ENCODE assay signal across 9 mouse cellular contexts in genomic region chr6:83507168-83507546, GRCm38 (mm10). TPM values are rescaled to one million over a fixed set of nuclear protein-coding genes. Genes with fewer than 3 reads are reported as not detected.
DNase-seq lines count a peak whose midpoint lies in the region; ATAC-seq lines count a peak whose summit lies in the region.
"Had no signal": no experiment of that assay in that cellular context is flagged by ENCODE, and none has a peak within 500 bp of the region (broad histone marks: within the 10 kb centered on the region; RNA-seq: fewer than 3 reads in every experiment).

No protein-coding gene starts in this region.

- peak overlapping the region; percentile 72 for H3K4me2 ChIP-seq in kidney, embryonic 14.5 days (replicated peaks; ENCODE audit: low read depth, low read length)
- H3K4me2 ChIP-seq in hindbrain, embryonic 12.5 days (replicated peaks): peak overlapping the region; percentile 75
- peak overlapping the region; percentile 64 for H3K4me2 ChIP-seq in midbrain, embryonic 12.5 days (replicated peaks)

- no peak; the same call in 1 of the 2 replicates for ATAC-seq in kidney, embryonic 14.5 days (ENCODE audit: low FRiP score, low TSS enrichment)
- peak; percentile 64 for ATAC-seq in hindbrain, embryonic 12.5 days (ENCODE audit: low FRiP score)
- ATAC-seq in midbrain, embryonic 12.5 days (ENCODE audit: low FRiP score, low read depth): no peak; the same call in 1 of the 2 replicates

- peak overlapping the region; percentile 87; the same call in 1 of the 2 replicates for H3K9ac ChIP-seq in kidney, embryonic 14.5 days (ENCODE audit: low read depth, low read length)
- H3K9ac ChIP-seq in hindbrain, embryonic 12.5 days: 0 out of 2 replicates have a peak overlapping the region, but pooled peaks have one; percentile 33
- peak overlapping the region; percentile 88 for H3K9ac ChIP-seq in midbrain, embryonic 12.5 days (replicated peaks)

- no peaks in the 10 kb centered on the region for H3K27me3 ChIP-seq in kidney, embryonic 14.5 days (ENCODE audit: control insufficient read depth, insufficient read depth, low read length)
- H3K27me3 ChIP-seq in hindbrain, embryonic 12.5 days: no peaks in the 10 kb centered on the region; the same call in 1 of the 2 replicates
- no peaks in the 10 kb centered on the region for H3K27me3 ChIP-seq in midbrain, embryonic 12.5 days
- H3K27me3 ChIP-seq: Patski had no signal

- no peaks in the 10 kb centered on the region for H3K9me3 ChIP-seq in kidney, embryonic 14.5 days (ENCODE audit: control insufficient read depth, low read length)
- no peaks in the 10 kb centered on the region for H3K9me3 ChIP-seq in hindbrain, embryonic 12.5 days (replicated peaks)
- H3K9me3 ChIP-seq in midbrain, embryonic 12.5 days: no peaks in the 10 kb centered on the region

- 26% methylated on average over 6 of the region's 6 CpGs for WGBS in kidney, embryonic 14.5 days
- WGBS in hindbrain, embryonic 12.5 days: 39% methylated on average over 6 of the region's 6 CpGs
- 31% methylated on average over 6 of the region's 6 CpGs for WGBS in midbrain, embryonic 12.5 days

- peak overlapping the region; percentile 94; the same call in 1 of the 2 replicates for H3K27ac ChIP-seq in kidney, embryonic 14.5 days (ENCODE audit: low read depth, low read length)
- peak overlapping the region; percentile 71 for H3K27ac ChIP-seq in brown adipose tissue, adult 24 weeks (replicated peaks; ENCODE audit: low read depth, low read length)
- H3K27ac ChIP-seq in hindbrain, embryonic 12.5 days: peak overlapping the region; percentile 93; the same call in 1 of the 2 replicates
- peak overlapping the region; percentile 91; the same call in 1 of the 2 replicates for H3K27ac ChIP-seq in midbrain, embryonic 12.5 days (replicated peaks)

- no peak for DNase-seq in kidney, postnatal 36 days
- DNase-seq in urinary bladder, postnatal 25 days (ENCODE audit: low spot score): no peak
- DNase-seq in cerebellum, postnatal 14 days: no peak
- DNase-seq in T-cell, adult 2 months (ENCODE audit: low spot score): no peak

- H3K4me1 ChIP-seq in kidney, embryonic 14.5 days (ENCODE audit: control insufficient read depth, insufficient read depth, low read length): peaks cover 6% of the 10 kb centered on the region; the same call in 1 of the 2 replicates
- H3K4me1 ChIP-seq in brown adipose tissue, adult 24 weeks (ENCODE audit: control insufficient read depth, insufficient read depth, insufficient read length, low read length): peaks cover 13% of the 10 kb centered on the region
- H3K4me1 ChIP-seq in hindbrain, embryonic 12.5 days: peaks cover 10% of the 10 kb centered on the region
- peaks cover 13% of the 10 kb centered on the region for H3K4me1 ChIP-seq in midbrain, embryonic 12.5 days

- no peaks in the 10 kb centered on the region for H3K36me3 ChIP-seq in kidney, embryonic 14.5 days (ENCODE audit: control insufficient read depth, insufficient read depth, low read length)
- H3K36me3 ChIP-seq in hindbrain, embryonic 12.5 days: 0 out of 2 replicates have a peak, but pooled peaks cover 4% of the 10 kb centered on the region
- H3K36me3 ChIP-seq in midbrain, embryonic 12.5 days: no peaks in the 10 kb centered on the region

- peak overlapping the region; percentile 81 for H3K4me3 ChIP-seq in kidney, embryonic 14.5 days (ENCODE audit: low read length)
- peak overlapping the region; percentile 39 for H3K4me3 ChIP-seq in brown adipose tissue, adult 24 weeks (ENCODE audit: insufficient read depth, low read depth, low read length)
- H3K4me3 ChIP-seq in hindbrain, embryonic 12.5 days: peak overlapping the region; percentile 84
- H3K4me3 ChIP-seq in midbrain, embryonic 12.5 days: peak overlapping the region; percentile 88

RNA-seq across cellular contexts. Expression of gene Dguok, which starts 0.4 kb away (rescaled TPM):
- polyA plus RNA-seq in kidney, embryonic 14.5 days (2014; fragmentation: Nextera tagmentation; extraction: Ambion mirVana): 69.3 and 78.2 TPM in 2 replicates
- polyA plus RNA-seq in brown adipose tissue, adult 24 weeks (2012; ENCODE audit: insufficient read depth, insufficient read length, missing spikeins): 33.1 and 34.8 TPM in 2 replicates
- 64.3 and 64.5 TPM in 2 replicates for polyA plus RNA-seq in hindbrain, embryonic 12.5 days (2016; fragmentation: Nextera tagmentation; extraction: Ambion mirVana)
- 57.3 and 62.6 TPM in 2 replicates for polyA plus RNA-seq in midbrain, embryonic 12.5 days (2016; fragmentation: Nextera tagmentation; extraction: Ambion mirVana)

RNA-seq across cellular contexts. Expression of gene Actg2, which starts 28.9 kb away (rescaled TPM):
- 4.0 and 7.6 TPM in 2 replicates for polyA plus RNA-seq in kidney, embryonic 14.5 days (2014; fragmentation: Nextera tagmentation; extraction: Ambion mirVana)
- 1.3 and 1.9 TPM in 2 replicates for polyA plus RNA-seq in brown adipose tissue, adult 24 weeks (2012; ENCODE audit: insufficient read depth, insufficient read length, missing spikeins)
- 2.5 and 3.9 TPM in 2 replicates for polyA plus RNA-seq in hindbrain, embryonic 12.5 days (2016; fragmentation: Nextera tagmentation; extraction: Ambion mirVana)
- polyA plus RNA-seq in midbrain, embryonic 12.5 days (2016; fragmentation: Nextera tagmentation; extraction: Ambion mirVana): 6.2 TPM in 2 replicates

RNA-seq across cellular contexts. Expression of gene Tet3, which starts 48.3 kb away (rescaled TPM):
- 48.6 and 54.9 TPM in 2 replicates for polyA plus RNA-seq in kidney, embryonic 14.5 days (2014; fragmentation: Nextera tagmentation; extraction: Ambion mirVana)
- polyA plus RNA-seq in brown adipose tissue, adult 24 weeks (2012; ENCODE audit: insufficient read depth, insufficient read length, missing spikeins): 5.0 and 7.0 TPM in 2 replicates
- polyA plus RNA-seq in hindbrain, embryonic 12.5 days (2016; fragmentation: Nextera tagmentation; extraction: Ambion mirVana): 63.3 and 63.9 TPM in 2 replicates
- polyA plus RNA-seq in midbrain, embryonic 12.5 days (2016; fragmentation: Nextera tagmentation; extraction: Ambion mirVana): 65.0 and 70.2 TPM in 2 replicates

Comparison
In these comparisons a context has a peak if more than half of its experiments do, and no peak if none do; other contexts are left out.
1. H3K9ac ChIP-seq: peak in every context shown above with its lines; median percentile 88 in midbrain, embryonic 12.5 days; 87 in kidney, embryonic 14.5 days; 33 in hindbrain, embryonic 12.5 days.